Mouse (Mus musculus) neural tube, embryonic 11.5 days (tissue): ENCODE data around the gene Tbx6. TPM values are rescaled to one million over a fixed set of nuclear protein-coding genes. Genes with fewer than 3 reads are reported as not detected.

ENCODE experiments used
- ATAC-seq: fragments of 200-750 bp; cut with Nextera tagmentation; 2 replicates; pipeline ENCODE4 v1.8.0; 2017; ENCODE audit warnings: moderate number of reproducible peaks, mild to moderate bottlenecking, moderate TSS enrichment, moderate library complexity; ENCODE audit not compliant: insufficient read depth, low FRiP score, low TSS enrichment
- DNase-seq: peaks from one replicate; pipeline ENCODE4 v3.0.0-alpha.2; 2015; ENCODE audit warnings: low spot score
- H3K27ac ChIP-seq: fragments of 300-500 bp; sonication (generic); 2 replicates; pipeline ENCODE4 v1.5.1; 2014; ENCODE audit warnings: low read depth, mild to moderate bottlenecking, low read length
- H3K27me3 ChIP-seq: fragments of 300-500 bp; sonication (generic); 2 replicates; pipeline ENCODE4 v1.6.1; 2014; ENCODE audit warnings: mild to moderate bottlenecking, low read length, mixed read lengths; ENCODE audit not compliant: control insufficient read depth, insufficient read depth
- H3K36me3 ChIP-seq: fragments of 300-500 bp; sonication (generic); 2 replicates; pipeline ENCODE4 v1.6.1; 2014; ENCODE audit warnings: mild to moderate bottlenecking, low read length, moderate library complexity, mixed read lengths; ENCODE audit not compliant: control insufficient read depth, insufficient read depth
- H3K4me1 ChIP-seq: fragments of 300-500 bp; sonication (generic); 2 replicates; pipeline ENCODE4 v1.6.1; 2014; ENCODE audit warnings: low read length, mixed read lengths; ENCODE audit not compliant: control insufficient read depth, insufficient read depth
- H3K4me2 ChIP-seq: fragments of 300-500 bp; sonication (generic); 2 replicates; pipeline ENCODE4 v1.6.1; 2014; ENCODE audit warnings: low read depth, mild to moderate bottlenecking, moderate library complexity
- H3K4me3 ChIP-seq: fragments of 300-500 bp; sonication (generic); 2 replicates; pipeline ENCODE4 v1.5.1; 2014; ENCODE audit warnings: low read depth, low read length
- H3K9ac ChIP-seq: fragments of 300-500 bp; sonication (generic); 2 replicates; pipeline ENCODE4 v1.6.1; 2014; ENCODE audit warnings: mild to moderate bottlenecking, low read length
- H3K9me3 ChIP-seq: fragments of 300-500 bp; sonication (generic); 2 replicates; pipeline ENCODE4 v1.6.1; 2016; ENCODE audit warnings: low read length; ENCODE audit not compliant: control insufficient read depth
- WGBS: fragments of 180-500 bp; shearing (Covaris S2); extraction: QIAGEN DNeasy Blood & Tissue Kit; methylation state at CpG from one replicate; pipeline ENCODE4 v1.1.7; 2014; 5-methylcytosine and 5-hydroxymethylcytosine counted together
- polyA plus RNA-seq: library from polyadenylated mRNA; unstranded; fragments of >200 nt; fragmentation: Nextera tagmentation; extraction: Ambion mirVana; gene quantifications from 2 replicates; pipeline ENCODE4 v1.2.1, GENCODE M21; 2014

The Tbx6 gene
- polyA plus RNA-seq, 1 experiment from 2014 or later, result 0.38 TPM

GRCm38 (mm10) chr7:126761529-126762067, 19.7 kb upstream of the Tbx6 start:
- Histone ChIP-seq H3K4me3 (no peak overlapping the region), H3K9me3 (no peaks in the 10 kb centered on the region), H3K4me2 (no peak overlapping the region), H3K27me3 (no peaks in the 10 kb centered on the region), H3K4me1 (0 out of 2 replicates have a peak, but pooled peaks cover 2% of the 10 kb centered on the region), H3K9ac (no peak overlapping the region), H3K36me3 (no peaks in the 10 kb centered on the region; the same call in 1 of the 2 replicates), H3K27ac (no peak overlapping the region)
- 84% methylated on average over 6 of the region's 6 CpGs for WGBS
- ATAC-seq (no peak), DNase-seq (no peak)

GRCm38 (mm10) chr7:126762471-126763008, 18.7 kb upstream of the Tbx6 start:
- 0 out of 2 replicates have a peak, but pooled peaks cover 2% of the 10 kb centered on the region for H3K4me1 ChIP-seq
- H3K36me3 ChIP-seq, result no peaks in the 10 kb centered on the region; the same call in 1 of the 2 replicates
- H3K27me3 ChIP-seq, result no peaks in the 10 kb centered on the region
- no peak overlapping the region for H3K27ac ChIP-seq
- H3K9me3 ChIP-seq, result no peaks in the 10 kb centered on the region
- H3K4me3 ChIP-seq, result no peak overlapping the region
- ATAC-seq (no peak), DNase-seq (no peak)
- no peak overlapping the region for H3K9ac ChIP-seq
- no peak overlapping the region for H3K4me2 ChIP-seq
- WGBS, result 85% methylated on average over 17 of the region's 17 CpGs

GRCm38 (mm10) chr7:126765540-126765939, 15.7 kb upstream of the Tbx6 start:
- no peaks in the 10 kb centered on the region; the same call in 1 of the 2 replicates for H3K36me3 ChIP-seq
- ATAC-seq, result no peak

GRCm38 (mm10) chr7:126766201-126766600, 15.1 kb upstream of the Tbx6 start, which contains the start of gene Gdpd3:
Gdpd3 (plus strand) TSS chr7:126766334.
- WGBS, result 94% methylated on average over 16 of the region's 16 CpGs
- Histone ChIP-seq H3K27ac (no peak within 1 kb of the TSS), H3K9ac (no peak within 1 kb of the TSS), H3K27me3 (no peaks in the 10 kb centered on the region), H3K36me3 (no peaks in the 10 kb centered on the region; the same call in 1 of the 2 replicates), H3K4me3 (no peak within 1 kb of the TSS), H3K9me3 (no peaks in the 10 kb centered on the region), H3K4me2 (no peak within 1 kb of the TSS), H3K4me1 (no peaks in the 10 kb centered on the region)
- DNase-seq, result no peak
- ATAC-seq, result no peak

More at GRCm38 (mm10) chr7:126765540-126765939, 15.7 kb upstream of the Tbx6 start:
- Histone ChIP-seq H3K4me3 (no peak overlapping the region), H3K27ac (no peak overlapping the region), H3K9ac (no peak overlapping the region), H3K4me2 (no peak overlapping the region), H3K9me3 (no peaks in the 10 kb centered on the region), H3K27me3 (no peaks in the 10 kb centered on the region), H3K4me1 (0 out of 2 replicates have a peak, but pooled peaks cover 2% of the 10 kb centered on the region)
- no peak for DNase-seq
- 91% methylated on average over 9 of the region's 9 CpGs for WGBS

GRCm38 (mm10) chr7:126767001-126767400, 14.3 kb upstream of the Tbx6 start:
- H3K4me1 ChIP-seq, result no peaks in the 10 kb centered on the region
- H3K4me2 ChIP-seq, result no peak overlapping the region
- WGBS, result 93% methylated on average over 8 of the region's 8 CpGs
- no peaks in the 10 kb centered on the region for H3K9me3 ChIP-seq
- H3K9ac ChIP-seq, result no peak overlapping the region
- ATAC-seq (no peak), DNase-seq (no peak)
- H3K27ac ChIP-seq, result no peak overlapping the region
- no peak overlapping the region for H3K4me3 ChIP-seq
- H3K36me3 ChIP-seq, result no peaks in the 10 kb centered on the region; the same call in 1 of the 2 replicates
- H3K27me3 ChIP-seq, result no peaks in the 10 kb centered on the region

GRCm38 (mm10) chr7:126770784-126771183, 10.5 kb upstream of the Tbx6 start:
- H3K9me3 ChIP-seq, result no peaks in the 10 kb centered on the region
- no peak for ATAC-seq
- no peak for DNase-seq
- H3K27ac ChIP-seq, result no peak overlapping the region
- H3K27me3 ChIP-seq, result no peaks in the 10 kb centered on the region
- 81% methylated on average over 12 of the region's 12 CpGs for WGBS
- H3K9ac ChIP-seq, result no peak overlapping the region
- H3K4me1 ChIP-seq, result peaks cover 2% of the 10 kb centered on the region
- no peak overlapping the region for H3K4me2 ChIP-seq
- H3K4me3 ChIP-seq, result no peak overlapping the region
- no peaks in the 10 kb centered on the region for H3K36me3 ChIP-seq

GRCm38 (mm10) chr7:126773351-126773750, 7.9 kb upstream of the Tbx6 start:
- no peak for DNase-seq
- no peak overlapping the region for H3K4me2 ChIP-seq
- H3K4me1 ChIP-seq, result peaks cover 13% of the 10 kb centered on the region
- H3K9me3 ChIP-seq, result no peaks in the 10 kb centered on the region
- H3K36me3 ChIP-seq, result no peaks in the 10 kb centered on the region
- no peak overlapping the region for H3K4me3 ChIP-seq
- no peak for ATAC-seq
- H3K27me3 ChIP-seq, result no peaks in the 10 kb centered on the region
- no peak overlapping the region for H3K27ac ChIP-seq
- no peak overlapping the region for H3K9ac ChIP-seq
- WGBS, result 70% methylated on average over 2 of the region's 2 CpGs

GRCm38 (mm10) chr7:126774463-126774862, 6.8 kb upstream of the Tbx6 start:
- DNase-seq (no peak), ATAC-seq (no peak)
- Histone ChIP-seq H3K9me3 (no peaks in the 10 kb centered on the region), H3K4me1 (peaks cover 13% of the 10 kb centered on the region), H3K9ac (no peak overlapping the region), H3K36me3 (no peaks in the 10 kb centered on the region), H3K4me3 (no peak overlapping the region), H3K4me2 (no peak overlapping the region), H3K27me3 (no peaks in the 10 kb centered on the region), H3K27ac (no peak overlapping the region)
- 71% methylated on average over 2 of the region's 2 CpGs for WGBS
